8 mouse cellular contexts compared by ENCODE assay signal in the genomic region with DNA sequence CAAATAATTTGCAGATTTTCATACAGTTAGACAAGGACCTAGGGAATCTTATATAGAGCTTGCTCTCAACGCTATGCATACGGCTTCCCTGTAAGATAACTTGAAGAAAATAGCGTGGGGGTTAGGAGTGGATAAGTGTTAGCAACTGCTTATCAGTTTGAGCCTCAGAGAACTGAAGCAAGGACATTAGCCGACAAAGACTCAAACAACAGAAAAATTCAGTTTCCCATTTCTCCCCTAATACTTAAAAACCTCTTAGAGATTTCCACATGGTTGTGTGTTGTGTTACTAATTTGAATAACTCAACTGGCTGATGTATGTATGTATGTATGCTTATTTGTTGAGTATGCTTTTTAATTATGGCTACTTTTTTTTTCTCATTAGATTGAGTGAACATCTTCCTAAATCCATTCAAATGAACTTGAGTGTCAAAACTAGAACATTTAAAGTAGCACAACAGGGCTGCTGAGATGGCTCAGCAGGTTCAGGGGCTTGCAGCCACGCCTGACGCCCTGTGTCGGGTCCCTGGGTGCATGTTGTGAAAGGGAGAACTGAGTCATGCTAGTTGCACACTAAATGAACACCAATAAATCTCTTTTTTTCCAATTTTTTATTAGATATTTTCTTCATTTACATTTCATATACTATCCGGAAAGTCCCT. TPM values are rescaled to one million over a fixed set of nuclear protein-coding genes. Genes with fewer than 3 reads are reported as not detected.
DNase-seq lines count a peak whose midpoint lies in the region; ATAC-seq and TF ChIP-seq lines count a peak whose summit lies in the region.

No protein-coding gene starts in this region.

- H3K27me3 ChIP-seq in lung, embryonic 16.5 days (ENCODE audit: control insufficient read depth, insufficient read depth, low read depth, low read length), result no peaks in the 10 kb centered on the region
- no peaks in the 10 kb centered on the region for H3K27me3 ChIP-seq in forebrain, embryonic 12.5 days
- H3K27me3 ChIP-seq in stomach, postnatal 0 days (ENCODE audit: control insufficient read depth, insufficient read depth, low read length), result no peaks in the 10 kb centered on the region

- peaks cover 3% of the 10 kb centered on the region; the same call in 1 of the 2 replicates for H3K36me3 ChIP-seq in lung, embryonic 16.5 days (ENCODE audit: control insufficient read depth, insufficient read depth, low read length)
- H3K36me3 ChIP-seq in forebrain, embryonic 12.5 days (replicated peaks), result peaks cover 7% of the 10 kb centered on the region
- no peaks in the 10 kb centered on the region for H3K36me3 ChIP-seq in stomach, postnatal 0 days (ENCODE audit: control insufficient read depth, insufficient read depth, low read length)

- 0 out of 2 replicates have a peak overlapping the region, but pooled peaks have one; percentile 24 for H3K9ac ChIP-seq in lung, embryonic 16.5 days (ENCODE audit: low read length)
- H3K9ac ChIP-seq in forebrain, embryonic 12.5 days, result no peak overlapping the region
- peak overlapping the region; percentile 23; the same call in 1 of the 2 replicates for H3K9ac ChIP-seq in stomach, postnatal 0 days (ENCODE audit: low read length)

- WGBS in lung, embryonic 16.5 days, result 80% methylated on average over 8 of the region's 8 CpGs
- 93% methylated on average over 8 of the region's 8 CpGs for WGBS in forebrain, embryonic 12.5 days
- WGBS in stomach, postnatal 0 days, result 68% methylated on average over 8 of the region's 8 CpGs

- H3K9me3 ChIP-seq in lung, embryonic 16.5 days (ENCODE audit: control insufficient read depth, low read length), result no peaks in the 10 kb centered on the region
- H3K9me3 ChIP-seq in forebrain, embryonic 12.5 days, result no peaks in the 10 kb centered on the region
- H3K9me3 ChIP-seq in stomach, postnatal 0 days (ENCODE audit: control insufficient read depth, low read length), result no peaks in the 10 kb centered on the region

- peaks cover 18% of the 10 kb centered on the region for H3K4me1 ChIP-seq in lung, embryonic 16.5 days (replicated peaks; ENCODE audit: control insufficient read depth, insufficient read depth, low read length)
- H3K4me1 ChIP-seq in forebrain, embryonic 12.5 days, result peaks cover 20% of the 10 kb centered on the region
- peaks cover 5% of the 10 kb centered on the region; the same call in 1 of the 2 replicates for H3K4me1 ChIP-seq in stomach, postnatal 0 days (replicated peaks; ENCODE audit: control insufficient read depth, insufficient read depth)

- DNase-seq in lung, postnatal 36 days, result no peak
- DNase-seq in liver, result peak; percentile 68
- no peak for DNase-seq in stomach, postnatal 0 days (ENCODE audit: low spot score)
- no peak for DNase-seq in gastrocnemius, postnatal 10 days
- no peak for DNase-seq in adrenal gland, postnatal 14 days

- H3K4me2 ChIP-seq in lung, embryonic 16.5 days (ENCODE audit: low read depth, low read length), result peak overlapping the region; percentile 90; the same call in 1 of the 2 replicates
- H3K4me2 ChIP-seq in forebrain, embryonic 12.5 days, result peak overlapping the region; percentile 82
- peak overlapping the region; percentile 77 for H3K4me2 ChIP-seq in stomach, postnatal 0 days (replicated peaks; ENCODE audit: low read depth)

- TF ChIP-seq EP300 in stomach, postnatal 0 days (optimal IDR thresholded peaks at IDR 0.05), result no peak

- peak overlapping the region; percentile 87; the same call in 1 of the 2 replicates for H3K4me3 ChIP-seq in lung, embryonic 16.5 days (ENCODE audit: low read length)
- peak overlapping the region; percentile 69; the same call in 1 of the 2 replicates for H3K4me3 ChIP-seq in forebrain, embryonic 12.5 days (replicated peaks)
- peak overlapping the region; percentile 70; the same call in 1 of the 2 replicates for H3K4me3 ChIP-seq in stomach, postnatal 0 days (ENCODE audit: low read depth, low read length)

- H3K27ac ChIP-seq in lung, embryonic 16.5 days (ENCODE audit: low read length), result no peak overlapping the region
- H3K27ac ChIP-seq in forebrain, embryonic 12.5 days, result no peak overlapping the region
- no peak overlapping the region for H3K27ac ChIP-seq in stomach, postnatal 0 days (replicated peaks)

- TF ChIP-seq CTCF in stomach, postnatal 0 days (IDR thresholded peaks at IDR 0.05; ENCODE audit: low read depth), result no peak

- ATAC-seq in lung, embryonic 16.5 days (ENCODE audit: low read depth), result no peak
- ATAC-seq in forebrain, embryonic 12.5 days (ENCODE audit: low FRiP score), result no peak
- no peak for ATAC-seq in stomach, postnatal 0 days (ENCODE audit: low FRiP score, low TSS enrichment)
- no peak for ATAC-seq in monocyte, adult 5-6 weeks (replicated peaks; ENCODE audit: insufficient number of reproducible peaks, low FRiP score, low TSS enrichment, poor library complexity, severe bottlenecking)

RNA-seq across cellular contexts. Expression of gene Minpp1, which starts 2.2 kb away (rescaled TPM):
- polyA plus RNA-seq in lung, embryonic 16.5 days (2015; fragmentation: Nextera tagmentation; extraction: Ambion mirVana), result 48.7 and 51.3 TPM in 2 replicates
- 52.5 and 54.7 TPM in 2 replicates for polyA plus RNA-seq in forebrain, embryonic 12.5 days (2016; fragmentation: Nextera tagmentation; extraction: Ambion mirVana)
- 37.5 and 38.7 TPM in 2 replicates for polyA plus RNA-seq in stomach, postnatal 0 days (2015; fragmentation: Nextera tagmentation; extraction: Ambion mirVana)
- total RNA-seq in gastrocnemius, postnatal 10 days (2021), result 10 to 100 TPM; 23.0 to 25.6 TPM
- total RNA-seq in adrenal gland, postnatal 14 days (2021), result 31.8 and 34.9 TPM in 2 replicates
- total RNA-seq in monocyte, adult 5-6 weeks (2017), result 11.0 to 12.3 TPM (median 11.4 TPM) in 3 replicates

RNA-seq across cellular contexts. Expression of gene Rpl9-ps6, which starts 21.3 kb away (rescaled TPM):
- polyA plus RNA-seq in lung, embryonic 16.5 days (2015; fragmentation: Nextera tagmentation; extraction: Ambion mirVana), result 113 and 139 TPM in 2 replicates
- polyA plus RNA-seq in forebrain, embryonic 12.5 days (2016; fragmentation: Nextera tagmentation; extraction: Ambion mirVana), result 74.3 and 78.0 TPM in 2 replicates
- polyA plus RNA-seq in stomach, postnatal 0 days (2015; fragmentation: Nextera tagmentation; extraction: Ambion mirVana), result 120 and 138 TPM in 2 replicates
- total RNA-seq in gastrocnemius, postnatal 10 days (2021), result 10 to 100 TPM; 43.7 to 46.4 TPM
- total RNA-seq in adrenal gland, postnatal 14 days (2021), result 59.3 and 74.3 TPM in 2 replicates
- 60.6 to 75.0 TPM (median 69.6 TPM) in 3 replicates for total RNA-seq in monocyte, adult 5-6 weeks (2017)
